Mouse (Mus musculus) hematopoietic stem cell, adult 5-6 weeks (primary cell): ENCODE measurements around the gene Plgrkt. TPM values are rescaled to one million over a fixed set of nuclear protein-coding genes. Genes with fewer than 3 reads are reported as not detected.

Source experiments
- ATAC-seq, 2 experiments: fragments of 125-278 bp in 1 of 2; replicated peaks in 1 of 2; 2 replicates each; pipeline ENCODE4 v1.8.0; 2016 to 2017; ENCODE audit warnings: inconsistent platforms in 2 of 2, mild to moderate bottlenecking in 2 of 2, moderate number of reproducible peaks in 2 of 2, low read depth in 1 of 2, moderate TSS enrichment in 1 of 2; ENCODE audit not compliant: low FRiP score in 2 of 2, poor library complexity in 2 of 2, severe bottlenecking in 2 of 2, insufficient read depth in 1 of 2, low TSS enrichment in 1 of 2
- total RNA-seq: library from RNA; stranded (forward); fragments of 172-1452, 232-1000 nt; gene quantifications from 2 replicates; pipeline ENCODE4 v1.2.3, GENCODE M21; 2017

The Plgrkt gene
- total RNA-seq, 1 experiment from 2014 or later: 165 TPM

GRCm38 (mm10) chr19:29388818-29389217 is 21.6 kb upstream of the Plgrkt start:
- no peak for ATAC-seq

DNA sequence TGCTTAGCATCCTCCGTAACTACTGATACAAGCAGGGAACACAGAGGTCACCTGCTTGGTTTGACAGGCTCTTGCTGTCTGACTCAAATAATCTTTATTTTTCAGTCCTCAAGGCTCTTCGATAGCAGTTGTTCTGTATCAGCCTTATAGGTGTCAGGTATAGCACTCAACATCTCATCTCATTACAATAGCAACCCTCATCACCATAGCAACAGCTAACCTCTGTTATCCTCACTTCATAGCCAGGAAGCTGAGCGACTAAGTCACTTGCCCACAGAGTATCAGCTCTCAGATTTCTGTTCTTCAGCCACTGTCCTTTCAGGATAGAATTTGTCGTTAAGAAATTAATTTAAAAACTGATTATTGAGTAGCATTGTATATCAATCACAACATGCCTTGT is 18.6 kb upstream of the Plgrkt start:
- ATAC-seq: no peak

- ATAC-seq: peak; percentile 49 to 69; a peak in 2 of 4 replicates
Observed at GRCm38 (mm10) chr19:29384994-29385393, 17.8 kb upstream of the Plgrkt start.

DNA sequence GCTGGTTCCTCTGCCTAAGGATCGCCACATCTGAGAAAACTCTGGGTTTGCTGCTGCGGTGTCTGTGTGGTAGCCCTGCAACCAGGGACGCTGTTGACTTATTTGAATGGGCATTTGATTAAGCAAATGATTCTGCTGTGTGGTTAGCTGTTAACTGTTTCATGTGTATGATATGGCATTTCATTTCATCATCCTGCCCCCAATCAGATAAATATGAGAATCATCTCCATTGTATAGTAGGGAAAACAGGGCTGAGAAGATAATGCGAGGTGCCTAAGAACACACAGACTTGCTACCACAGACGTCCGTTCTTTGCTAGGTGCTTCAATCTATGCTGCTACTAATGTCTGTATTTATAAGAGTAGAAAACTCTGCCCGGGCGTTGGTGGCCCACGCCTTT is 17.2 kb upstream of the Plgrkt start:
- no peak for ATAC-seq

- no peak; a peak in 1 of 4 replicates for ATAC-seq
Observed at GRCm38 (mm10) chr19:29383368-29383767, 16.2 kb upstream of the Plgrkt start.

- ATAC-seq: no peak
Observed at GRCm38 (mm10) chr19:29379839-29380603, 12.8 kb upstream of the Plgrkt start.

GRCm38 (mm10) chr19:29376382-29376781 is 9.2 kb upstream of the Plgrkt start:
- ATAC-seq: no peak

DNA sequence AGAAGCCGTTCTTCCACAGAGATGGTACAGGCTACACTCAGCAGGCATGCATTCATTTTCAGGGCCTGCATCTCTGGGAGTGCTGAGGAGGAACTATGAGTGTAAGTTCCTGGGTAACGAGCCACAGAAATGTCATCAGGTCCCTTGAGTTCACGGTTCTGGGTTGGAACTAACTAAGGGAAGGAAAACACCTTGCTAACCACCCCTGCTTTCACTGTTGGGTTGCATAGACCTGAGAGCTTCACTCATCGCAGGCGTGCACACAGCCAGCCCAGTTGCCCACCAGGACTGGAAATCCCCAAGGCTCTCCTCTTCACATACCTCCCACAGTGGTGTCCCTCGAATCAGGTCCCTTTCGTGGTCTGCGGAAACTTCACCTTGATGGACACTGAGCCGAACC is 7.8 kb upstream of the Plgrkt start:
- ATAC-seq: no peak

GRCm38 (mm10) chr19:29373438-29373837 is 6.2 kb upstream of the Plgrkt start:
- no peak for ATAC-seq

DNA sequence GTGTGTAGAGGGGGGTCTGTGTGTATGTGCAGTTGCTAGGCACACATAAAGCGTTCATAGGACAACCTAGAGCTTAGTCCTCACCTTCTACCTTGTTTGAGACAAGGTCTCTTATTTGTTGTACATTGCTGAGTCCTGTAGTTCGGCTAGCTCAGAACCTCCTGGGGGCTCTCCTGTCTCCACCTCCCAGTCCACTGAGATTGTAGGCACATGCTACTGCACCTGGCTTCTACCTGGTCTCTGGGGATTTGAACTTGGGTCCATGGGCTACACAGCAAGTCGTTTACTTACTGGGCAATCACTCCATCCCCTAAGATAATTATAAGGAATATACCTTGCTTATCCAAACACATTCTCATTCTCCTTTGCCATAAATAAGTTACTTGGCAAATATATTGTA is 5.4 kb upstream of the Plgrkt start:
- ATAC-seq: no peak

DNA sequence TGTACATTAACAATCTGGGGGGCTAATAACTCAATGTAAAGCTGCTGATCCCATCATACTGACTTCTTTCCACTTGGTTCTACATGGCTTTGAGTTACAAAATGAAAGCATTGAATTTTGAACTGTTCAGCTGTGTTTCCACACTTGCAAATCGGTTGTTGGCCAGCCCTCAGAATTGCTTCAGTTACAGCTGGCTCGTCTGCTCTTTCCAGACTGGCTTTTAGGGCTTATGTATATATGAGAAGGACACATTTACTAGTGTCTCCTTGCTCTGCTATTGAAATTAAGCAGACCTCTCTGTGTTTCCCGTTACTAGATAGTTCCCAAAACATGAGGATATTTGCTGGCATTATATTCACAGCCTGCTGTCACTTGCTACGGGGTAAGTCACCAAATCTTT is 4.9 kb upstream of the Plgrkt start:
- ATAC-seq: no peak

- no peak for ATAC-seq
Observed at GRCm38 (mm10) chr19:29371284-29372081, 4.3 kb upstream of the Plgrkt start.

DNA sequence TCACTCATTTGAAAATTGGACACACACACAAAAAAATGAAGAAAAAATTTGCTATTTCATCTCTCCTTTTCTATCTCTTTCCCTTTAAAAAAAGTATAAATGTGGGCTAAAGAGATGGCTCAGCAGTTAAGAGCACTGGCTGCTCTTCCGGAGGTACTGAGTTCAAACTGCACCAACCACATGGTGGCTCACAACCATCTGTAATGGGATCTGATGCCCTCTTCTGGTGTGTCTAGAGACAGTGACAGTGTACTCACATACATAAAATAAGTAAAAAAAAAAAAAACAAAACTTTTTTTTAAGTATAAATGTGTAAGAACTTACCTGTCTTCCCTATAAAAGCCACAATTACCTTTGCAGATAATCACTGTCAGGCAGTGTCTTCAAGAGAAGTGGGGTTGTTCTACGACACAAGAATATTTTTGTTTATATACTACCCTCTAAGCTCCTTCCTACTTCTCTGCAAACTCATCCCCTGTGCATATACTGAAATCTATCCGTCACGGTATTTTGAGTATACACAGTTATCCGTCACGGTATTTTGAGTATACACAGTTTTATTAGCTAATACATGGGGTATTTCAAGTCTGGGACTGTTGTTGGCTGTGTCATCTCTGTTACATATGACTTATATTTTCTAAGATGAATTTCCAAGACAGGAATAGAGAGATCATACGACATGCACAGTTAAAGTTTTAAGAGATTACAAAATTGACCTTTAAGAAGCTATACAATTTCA is 3.5 kb upstream of the Plgrkt start:
- no peak for ATAC-seq

DNA sequence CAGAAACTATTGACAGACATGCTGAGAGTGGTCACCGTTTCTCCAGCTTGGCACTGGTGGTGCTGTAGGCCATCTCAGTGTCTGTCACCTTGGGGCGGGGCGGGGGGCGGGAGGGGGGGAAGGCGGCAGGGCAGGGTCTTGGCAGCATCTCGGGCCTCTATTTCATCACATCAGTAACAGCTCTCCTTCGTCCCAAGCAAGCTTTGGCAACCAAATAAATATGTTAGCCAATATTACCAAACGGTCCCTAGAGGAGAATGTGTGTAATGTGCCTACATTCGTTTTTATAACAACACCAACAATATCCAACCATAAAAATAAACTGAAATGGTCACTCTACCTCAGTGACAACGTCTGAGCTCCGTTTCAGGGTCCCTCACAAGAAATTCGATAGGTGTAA is 2.9 kb upstream of the Plgrkt start:
- ATAC-seq: 0 out of 4 replicates have a peak, but pooled peaks of 1 of the 2 experiments have one; percentile 3

- ATAC-seq: no peak
Observed at GRCm38 (mm10) chr19:29368671-29369309, 1.6 kb upstream of the Plgrkt start.

DNA sequence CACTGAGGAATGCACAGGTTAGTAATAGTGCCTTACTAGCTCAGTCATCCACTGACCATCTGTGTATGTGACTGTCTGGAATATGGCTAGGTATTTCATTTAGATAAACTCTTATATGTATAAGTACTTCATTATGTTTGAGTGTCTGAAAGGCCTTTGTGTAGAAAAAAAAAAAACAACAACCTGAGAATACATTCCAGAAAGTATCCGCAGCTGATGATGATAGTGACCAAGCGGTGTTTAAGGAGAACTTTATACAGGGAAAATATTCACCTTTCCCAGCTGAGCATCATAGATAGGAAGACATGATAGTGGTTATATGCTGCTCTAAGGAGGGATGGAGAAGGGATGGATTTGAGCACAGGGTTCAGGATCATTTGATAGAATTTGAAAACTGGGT is 851 bp upstream of the Plgrkt start:
- ATAC-seq: no peak

DNA sequence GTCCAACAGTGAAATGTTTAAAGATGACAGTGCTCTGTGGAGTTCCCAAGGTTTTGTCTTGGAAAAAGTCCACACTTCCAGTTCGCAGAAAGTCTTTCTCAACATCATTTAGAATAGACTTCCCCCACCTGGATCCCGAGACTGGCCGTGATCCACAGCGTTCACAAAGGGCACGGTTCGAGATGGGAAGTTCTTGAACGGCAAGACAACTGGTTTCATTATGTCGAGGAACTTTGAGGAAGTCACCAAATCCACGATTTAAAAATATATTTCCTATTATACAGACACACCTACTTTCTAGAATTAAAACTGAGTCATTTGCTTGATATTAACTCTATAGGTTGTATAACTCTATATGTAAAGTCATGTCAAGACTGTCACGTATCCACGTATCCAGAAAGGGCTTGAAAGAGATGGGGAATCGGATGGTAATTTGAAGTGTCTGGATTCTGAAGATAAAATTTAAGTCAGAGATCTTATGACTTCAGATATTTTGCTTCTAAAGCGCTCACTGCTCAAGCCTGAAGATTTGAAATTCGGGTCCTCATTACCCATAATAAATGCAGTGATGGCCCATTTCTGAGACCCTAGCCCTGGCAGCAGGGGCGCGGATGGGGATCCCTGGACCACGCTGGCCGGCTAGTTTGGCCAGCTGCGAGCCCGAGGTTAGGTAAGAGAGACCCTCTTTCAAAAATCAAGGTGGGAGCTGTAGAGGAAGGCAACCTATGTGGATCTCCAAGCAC is 793 bp downstream of the Plgrkt start:
- no peak for ATAC-seq
